Comparison of ENCODE assay signal across 8 mouse cellular contexts in genomic region chr15:26894801-26895229, GRCm38 (mm10). TPM values are rescaled to one million over a fixed set of nuclear protein-coding genes. Genes with fewer than 3 reads are reported as not detected.
A peak's percentile ranks its signal among the peaks of the same experiment; 100 is the strongest.
DNase-seq lines count a peak whose midpoint lies in the region; ATAC-seq and TF ChIP-seq lines count a peak whose summit lies in the region.

No protein-coding gene starts in this region.

- peak in 1 of 2 experiments; percentile 4 for DNase-seq in cerebellum, adult 2 months
- DNase-seq in cerebellum, adult 11-12 months = no peak
- peak; percentile 64 to 86 for DNase-seq in adrenal gland, adult (ENCODE audit: inconsistent age in 2 of 2, low spot score in 1 of 2)
- DNase-seq in hindbrain, embryonic 11.5 days (ENCODE audit: low spot score) = no peak
- peak; percentile 18 to 23 for DNase-seq in layer of hippocampus, postnatal 36 days
- DNase-seq in midbrain, embryonic 10.5 days (ENCODE audit: low spot score) = peak; percentile 73
- peak; percentile 26 to 60 for DNase-seq in urinary bladder, postnatal 4 days (ENCODE audit: low spot score in 2 of 2)

- H3K4me1 ChIP-seq in cerebellum, adult 2 months (ENCODE audit: control insufficient read depth, insufficient read depth, low read length) = no peaks in the 10 kb centered on the region
- peaks cover 20% of the 10 kb centered on the region for H3K4me1 ChIP-seq in forebrain, embryonic 16.5 days (replicated peaks; ENCODE audit: control insufficient read depth, insufficient read depth, low read length)
- no peaks in the 10 kb centered on the region for H3K4me1 ChIP-seq in hindbrain, embryonic 11.5 days (replicated peaks; ENCODE audit: control insufficient read depth, insufficient read depth, low read length)
- H3K4me1 ChIP-seq in midbrain, embryonic 10.5 days = peaks cover 31% of the 10 kb centered on the region

- H3K27me3 ChIP-seq in cerebellum, adult 2 months (ENCODE audit: control insufficient read depth, insufficient read depth, low read length) = peaks cover 3% of the 10 kb centered on the region; the same call in 1 of the 2 replicates
- H3K27me3 ChIP-seq in forebrain, embryonic 16.5 days (replicated peaks; ENCODE audit: control insufficient read depth, insufficient read depth, low read length) = peaks cover 4% of the 10 kb centered on the region; the same call in 1 of the 2 replicates
- no peaks in the 10 kb centered on the region for H3K27me3 ChIP-seq in hindbrain, embryonic 11.5 days (ENCODE audit: control insufficient read depth, insufficient read depth, low read length)
- peaks cover 7% of the 10 kb centered on the region for H3K27me3 ChIP-seq in midbrain, embryonic 10.5 days (ENCODE audit: low read depth, poor library complexity, severe bottlenecking)

- H3K9ac ChIP-seq in forebrain, embryonic 16.5 days (replicated peaks; ENCODE audit: low read depth, low read length) = peak overlapping the region; percentile 65
- peak overlapping the region; percentile 77 for H3K9ac ChIP-seq in hindbrain, embryonic 11.5 days (ENCODE audit: low read depth, low read length)

- under 1% methylated on average over 28 of the region's 28 CpGs for WGBS in cerebellum, adult 2 months
- WGBS in forebrain, embryonic 16.5 days = under 1% methylated on average over 28 of the region's 28 CpGs
- WGBS in hindbrain, embryonic 11.5 days = under 1% methylated on average over 28 of the region's 28 CpGs
- WGBS in midbrain, embryonic 10.5 days = 0% methylated on average over 26 of the region's 28 CpGs

- ATAC-seq in forebrain, embryonic 16.5 days = peak; percentile 77
- peak; percentile 89 for ATAC-seq in hindbrain, embryonic 11.5 days (ENCODE audit: low FRiP score)

- H3K36me3 ChIP-seq in forebrain, embryonic 16.5 days (ENCODE audit: control insufficient read depth, insufficient read depth) = no peaks in the 10 kb centered on the region
- no peaks in the 10 kb centered on the region for H3K36me3 ChIP-seq in hindbrain, embryonic 11.5 days (ENCODE audit: control insufficient read depth, insufficient read depth, low read length)
- H3K36me3 ChIP-seq in midbrain, embryonic 10.5 days = no peaks in the 10 kb centered on the region

- peak overlapping the region; percentile 93 for H3K4me2 ChIP-seq in forebrain, embryonic 16.5 days (ENCODE audit: low read length)
- peak overlapping the region; percentile 84 for H3K4me2 ChIP-seq in hindbrain, embryonic 11.5 days (replicated peaks; ENCODE audit: low read depth, low read length)

- no peaks in the 10 kb centered on the region for H3K9me3 ChIP-seq in forebrain, embryonic 16.5 days (ENCODE audit: control insufficient read depth, low read length)
- no peaks in the 10 kb centered on the region for H3K9me3 ChIP-seq in hindbrain, embryonic 11.5 days (ENCODE audit: control insufficient read depth, low read length)
- H3K9me3 ChIP-seq in midbrain, embryonic 10.5 days (replicated peaks) = no peaks in the 10 kb centered on the region

- peak overlapping the region; percentile 5 for H3K4me3 ChIP-seq in cerebellum, adult 2 months (replicated peaks; ENCODE audit: insufficient read depth, low read depth, low read length)
- peak overlapping the region; percentile 71 for H3K4me3 ChIP-seq in forebrain, embryonic 16.5 days (replicated peaks; ENCODE audit: low read length)
- H3K4me3 ChIP-seq in hindbrain, embryonic 11.5 days (ENCODE audit: low read depth, low read length) = peak overlapping the region; percentile 80
- H3K4me3 ChIP-seq in midbrain, embryonic 10.5 days = peak overlapping the region; percentile 89

- H3K27ac ChIP-seq in cerebellum, adult 2 months (ENCODE audit: insufficient read depth, low read length) = no peak overlapping the region
- peak overlapping the region; percentile 61 for H3K27ac ChIP-seq in forebrain, embryonic 16.5 days (ENCODE audit: low read length)
- peak overlapping the region; percentile 79 for H3K27ac ChIP-seq in hindbrain, embryonic 11.5 days (ENCODE audit: low read depth, low read length)
- H3K27ac ChIP-seq in midbrain, embryonic 10.5 days (replicated peaks) = peak overlapping the region; percentile 95

- no peak for TF ChIP-seq CTCF in cerebellum, adult 2 months (IDR thresholded peaks at IDR 0.05; ENCODE audit: borderline replicate concordance, insufficient read depth, low read depth, low read length)

- no peak for TF ChIP-seq POLR2A in cerebellum, adult 2 months (IDR thresholded peaks at IDR 0.05; ENCODE audit: borderline replicate concordance, insufficient read depth, low read length)

RNA-seq across cellular contexts. Expression of gene Fbxl7, which starts 0.6 kb away (rescaled TPM):
- 1.5 and 1.7 TPM in 2 replicates for polyA plus RNA-seq in cerebellum, adult 2 months (2012; rRNA removed)
- polyA plus RNA-seq in forebrain, embryonic 16.5 days (2015; fragmentation: Nextera tagmentation; extraction: Ambion mirVana) = 5.1 and 5.7 TPM in 2 replicates
- polyA plus RNA-seq in hindbrain, embryonic 11.5 days (2014; fragmentation: Nextera tagmentation; extraction: Ambion mirVana) = 13.0 and 20.5 TPM in 2 replicates
- total RNA-seq in layer of hippocampus, postnatal 36 days (2021) = 1 to 10 TPM; 7.3 to 9.4 TPM
- 11.6 and 12.9 TPM in 2 replicates for polyA plus RNA-seq in midbrain, embryonic 10.5 days (2016; fragmentation: Nextera tagmentation; extraction: Ambion mirVana)

Comparison
In these comparisons a context has a peak if more than half of its experiments do, and no peak if none do; other contexts are left out.
1. DNase-seq: peak in adrenal gland, adult (2 of 2), layer of hippocampus, postnatal 36 days (2 of 2), midbrain, embryonic 10.5 days (single experiment) and urinary bladder, postnatal 4 days (2 of 2); none in cerebellum, adult 11-12 months (single experiment) and hindbrain, embryonic 11.5 days (single experiment).
2. H3K4me3 ChIP-seq: peak in every context shown above with its lines; median percentile 89 in midbrain, embryonic 10.5 days; 80 in hindbrain, embryonic 11.5 days; 71 in forebrain, embryonic 16.5 days; 5 in cerebellum, adult 2 months.